Comparison of ENCODE assay signal across 28 mouse cellular contexts in genomic region chr17:50215104-50215503, GRCm38 (mm10). TPM values are rescaled to one million over a fixed set of nuclear protein-coding genes. Genes with fewer than 3 reads are reported as not detected.
DNase-seq lines count a peak whose midpoint lies in the region; ATAC-seq and TF ChIP-seq lines count a peak whose summit lies in the region.
"Had no signal": no experiment of that assay in that cellular context is flagged by ENCODE, and none has a peak within 500 bp of the region (broad histone marks: within the 10 kb centered on the region; RNA-seq: fewer than 3 reads in every experiment).

No protein-coding gene starts in this region.

- no peak overlapping the region for H3K9ac ChIP-seq in lung, embryonic 14.5 days
- H3K9ac ChIP-seq: embryonic facial prominence, embryonic 13.5 days; forebrain, embryonic 15.5 days; heart, embryonic 15.5 days; liver, embryonic 14.5 days; lung, embryonic 15.5 days; midbrain, embryonic 12.5 days; neural tube, embryonic 12.5 days had no signal

- no peaks in the 10 kb centered on the region for H3K9me3 ChIP-seq in lung, embryonic 14.5 days (ENCODE audit: low read depth, low read length)
- H3K9me3 ChIP-seq: embryonic facial prominence, embryonic 13.5 days; forebrain, embryonic 10.5 days; forebrain, embryonic 15.5 days; heart, embryonic 10.5 days; heart, embryonic 15.5 days; lung, embryonic 15.5 days; midbrain, embryonic 12.5 days; neural tube, embryonic 12.5 days had no signal

- H3K4me2 ChIP-seq in lung, embryonic 14.5 days, result no peak overlapping the region
- H3K4me2 ChIP-seq: embryonic facial prominence, embryonic 13.5 days; forebrain, embryonic 15.5 days; heart, embryonic 15.5 days; lung, embryonic 15.5 days; midbrain, embryonic 12.5 days; neural tube, embryonic 12.5 days had no signal

- no peak for ATAC-seq in lung, embryonic 14.5 days (ENCODE audit: insufficient read depth)
- ATAC-seq: forebrain, embryonic 15.5 days; intestine, embryonic 16.5 days had no signal

- H3K4me3 ChIP-seq in lung, embryonic 14.5 days (ENCODE audit: low read depth, low read length), result no peak overlapping the region
- no peak overlapping the region for H3K4me3 ChIP-seq in lung, adult 2 months (replicated peaks; ENCODE audit: extremely low read depth, low read depth, low read length)
- H3K4me3 ChIP-seq in left cerebral cortex, adult 2 months, result no peak overlapping the region
- H3K4me3 ChIP-seq: embryonic facial prominence, embryonic 13.5 days; forebrain, embryonic 10.5 days; forebrain, embryonic 15.5 days; heart, embryonic 10.5 days; heart, embryonic 15.5 days; lung, embryonic 15.5 days; megakaryocyte, embryonic 14.5 days; midbrain, embryonic 12.5 days; myocyte; neural tube, embryonic 12.5 days had no signal

- intact Hi-C loops in left cerebral cortex, adult 2 months (cut with DNase I), result no loop called here

- no peak for TF ChIP-seq CTCF in lung, embryonic 14.5 days (IDR thresholded peaks at IDR 0.05; ENCODE audit: low read depth)
- TF ChIP-seq CTCF in lung, adult 2 months (IDR thresholded peaks at IDR 0.05; ENCODE audit: insufficient read depth, low read length), result no peak
- TF ChIP-seq CTCF in left cerebral cortex, adult 2 months (IDR thresholded peaks at IDR 0.05), result no peak

- H3K27ac ChIP-seq in lung, embryonic 14.5 days (ENCODE audit: low read depth), result no peak overlapping the region
- H3K27ac ChIP-seq in left cerebral cortex, adult 2 months, result no peak overlapping the region
- H3K27ac ChIP-seq: embryonic facial prominence, embryonic 13.5 days; forebrain, embryonic 10.5 days; forebrain, embryonic 15.5 days; heart, embryonic 10.5 days; heart, embryonic 15.5 days; kidney, postnatal 0 days; liver, embryonic 14.5 days; lung, embryonic 15.5 days; midbrain, embryonic 12.5 days; neural tube, embryonic 12.5 days had no signal

- H3K4me1 ChIP-seq in lung, embryonic 14.5 days (ENCODE audit: insufficient read depth), result no peaks in the 10 kb centered on the region
- H3K4me1 ChIP-seq in lung, adult 2 months (ENCODE audit: control insufficient read depth, insufficient read depth, low read length), result no peaks in the 10 kb centered on the region
- H3K4me1 ChIP-seq: embryonic facial prominence, embryonic 13.5 days; forebrain, embryonic 10.5 days; heart, embryonic 10.5 days; heart, embryonic 15.5 days; lung, embryonic 15.5 days; midbrain, embryonic 12.5 days; neural tube, embryonic 12.5 days had no signal

- DNase-seq in adrenal gland, postnatal 10 days, result peak; percentile 44
- no peak for DNase-seq in adrenal gland, adult 2 months
- peak; percentile 50 for DNase-seq in lung, embryonic 14.5 days
- no peak for DNase-seq in lung, adult 2 months
- DNase-seq in NIH3T3 (ENCODE audit: low read depth), result peak; percentile 19
- DNase-seq in lung, postnatal 14 days, result peak; percentile 27
- no peak for DNase-seq in left cerebral cortex, adult 2 months (ENCODE audit: extremely low spot score in 1 of 2, low spot score in 2 of 2)
- DNase-seq in kidney, postnatal 25 days, result no peak
- DNase-seq: adrenal gland, adult 8-10 months; cerebellum, adult 18-20 months; kidney, adult 8-10 months; layer of hippocampus, postnatal 36 days; liver; right cerebral cortex, adult 18-20 months had no signal

- 79% methylated on average over 6 of the region's 6 CpGs for WGBS in lung, embryonic 14.5 days
- WGBS in lung, adult 2 months, result 73% methylated on average over 6 of the region's 6 CpGs

- H3K27me3 ChIP-seq in lung, embryonic 14.5 days (ENCODE audit: insufficient read depth, low read length), result no peaks in the 10 kb centered on the region
- H3K27me3 ChIP-seq: embryonic facial prominence, embryonic 13.5 days; forebrain, embryonic 15.5 days; heart, embryonic 15.5 days; lung, embryonic 15.5 days; midbrain, embryonic 12.5 days; neural tube, embryonic 12.5 days had no signal

- TF ChIP-seq POLR2A in lung, adult 2 months (IDR thresholded peaks at IDR 0.05; ENCODE audit: borderline replicate concordance, extremely low read depth, low read depth, low read length), result no peak

- H3K36me3 ChIP-seq in lung, embryonic 14.5 days (ENCODE audit: insufficient read depth), result no peaks in the 10 kb centered on the region
- H3K36me3 ChIP-seq: embryonic facial prominence, embryonic 13.5 days; forebrain, embryonic 10.5 days; forebrain, embryonic 15.5 days; G1E; heart, embryonic 10.5 days; heart, embryonic 15.5 days; lung, embryonic 15.5 days; midbrain, embryonic 12.5 days; neural tube, embryonic 12.5 days had no signal

RNA-seq across cellular contexts. Expression of gene Rftn1, which starts 24.6 kb away (rescaled TPM):
- total RNA-seq in adrenal gland, postnatal 10 days (2021), result 10 to 100 TPM; 16.3 to 22.7 TPM
- 10 to 100 TPM in 1 of 2 experiments, 1 to 10 TPM in 1; 9.1 to 12.0 TPM for total RNA-seq in adrenal gland, adult 2 months (2021)
- polyA plus RNA-seq in adrenal gland, adult 2 months (2012; rRNA removed), result 26.8 and 32.2 TPM in 2 replicates
- polyA plus RNA-seq in lung, embryonic 14.5 days (2014; fragmentation: Nextera tagmentation; extraction: Ambion mirVana), result 17.4 and 19.0 TPM in 2 replicates
- polyA plus RNA-seq in lung, adult 2 months (2012; rRNA removed), result 32.4 and 49.5 TPM in 2 replicates
- 1 to 10 TPM; 8.4 to 9.4 TPM for total RNA-seq in left cerebral cortex, adult 2 months (2021)
- total RNA-seq: G1E had no signal
- polyA plus RNA-seq: G1E had no signal

Comparison
In these comparisons a context has a peak if more than half of its experiments do, and no peak if none do; other contexts are left out.
1. DNase-seq: peak in adrenal gland, postnatal 10 days (single experiment), lung, embryonic 14.5 days (single experiment), NIH3T3 (single experiment) and lung, postnatal 14 days (single experiment); none in adrenal gland, adult 2 months (single experiment), lung, adult 2 months (single experiment), left cerebral cortex, adult 2 months (0 of 2) and kidney, postnatal 25 days (0 of 2).